Mouse (Mus musculus): ENCODE results near the gene Ppil3. TPM values are rescaled to one million over a fixed set of nuclear protein-coding genes. Genes with fewer than 3 reads are reported as not detected.

The Ppil3 gene
- polyA plus RNA-seq, 1 experiment from 2014 or later: 28.7 TPM

DNA sequence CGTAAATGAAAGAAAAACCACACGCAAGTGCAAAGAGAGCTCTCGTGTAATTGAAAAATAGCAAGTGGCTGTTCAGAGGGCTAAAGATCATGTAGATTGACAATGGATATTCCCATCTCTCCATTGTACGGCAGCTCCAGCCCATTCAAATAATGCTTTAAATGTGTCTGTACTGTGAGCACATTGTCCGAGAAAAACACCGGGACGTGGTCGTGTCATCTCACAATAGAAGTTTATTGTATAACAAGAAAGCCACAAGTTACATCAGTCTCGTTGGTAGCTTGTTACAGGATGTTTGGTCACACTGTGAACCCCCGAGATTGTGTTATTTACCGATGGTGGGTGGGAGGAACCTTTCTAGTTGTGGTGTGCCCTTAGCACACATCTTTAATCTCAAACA is 575 bp upstream of the Ppil3 start:
- ATAC-seq (replicated peaks; ENCODE audit: insufficient number of reproducible peaks, insufficient read depth, low FRiP score, low read depth): no peak
- peaks cover 21% of the 10 kb centered on the region for H3K36me3 ChIP-seq
- H3K9ac ChIP-seq: peak overlapping the region; percentile 70
- no peaks in the 10 kb centered on the region for H3K27me3 ChIP-seq
- 11% methylated on average over 11 of the region's 11 CpGs for WGBS
- no peaks in the 10 kb centered on the region for H3K9me3 ChIP-seq (replicated peaks)
- H3K4me2 ChIP-seq: peak overlapping the region; percentile 85
- H3K4me1 ChIP-seq (replicated peaks): peaks cover 19% of the 10 kb centered on the region
- H3K4me3 ChIP-seq: peak overlapping the region; percentile 65
- H3K27ac ChIP-seq: peak overlapping the region; percentile 89

DNA sequence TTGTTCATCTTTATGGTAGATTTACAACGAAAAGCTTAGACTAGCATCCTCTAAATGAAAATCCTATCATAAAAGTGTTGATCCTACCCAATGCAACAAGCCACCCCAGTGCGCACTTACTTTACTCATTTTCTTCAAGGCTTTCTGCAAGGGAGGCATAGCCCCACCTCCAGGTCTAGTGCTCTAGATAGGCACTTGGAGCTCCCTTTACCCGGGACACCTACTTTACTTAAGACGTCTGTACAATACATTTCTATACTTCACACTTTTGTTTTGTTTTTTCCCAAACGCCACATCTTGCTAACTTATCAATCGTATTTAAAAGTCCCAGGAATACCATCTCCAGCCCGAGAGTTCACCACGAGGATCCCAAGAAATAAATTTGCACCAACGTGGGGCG is 595 bp downstream of the Ppil3 start:
- no peak for ATAC-seq (replicated peaks; ENCODE audit: insufficient number of reproducible peaks, insufficient read depth, low FRiP score, low read depth)
- Histone ChIP-seq H3K27me3 (no peaks in the 10 kb centered on the region), H3K4me3 (peak overlapping the region; percentile 65), H3K9me3 (replicated peaks) (no peaks in the 10 kb centered on the region), H3K27ac (peak overlapping the region; percentile 89), H3K4me1 (replicated peaks) (peaks cover 19% of the 10 kb centered on the region), H3K4me2 (peak overlapping the region; percentile 85), H3K36me3 (peaks cover 22% of the 10 kb centered on the region), H3K9ac (peak overlapping the region; percentile 70)
- WGBS: 11% methylated on average over 10 of the region's 10 CpGs

DNA sequence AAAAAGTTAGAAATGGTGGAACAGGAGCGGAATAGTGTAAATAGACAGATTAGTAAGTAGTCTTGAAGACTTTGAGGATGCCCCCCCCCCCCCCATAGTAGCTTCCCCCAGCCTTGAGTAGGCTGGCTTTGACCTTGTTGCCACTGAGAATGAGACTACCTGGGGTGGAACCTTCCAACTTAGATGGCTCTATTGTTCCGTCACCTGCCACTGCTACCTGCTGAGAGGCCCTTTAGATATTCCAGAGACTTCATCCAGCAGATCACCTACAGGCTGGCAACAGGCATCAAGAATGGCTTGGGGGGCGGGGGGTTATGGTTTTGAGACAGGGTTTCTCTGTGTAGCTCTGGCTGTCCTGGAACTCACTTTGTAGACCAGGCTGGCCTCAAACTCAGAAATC is 20.7 kb downstream of the Ppil3 start:
- Histone ChIP-seq H3K36me3 (peaks cover 16% of the 10 kb centered on the region), H3K4me1 (replicated peaks) (peaks cover 22% of the 10 kb centered on the region), H3K4me2 (0 out of 2 replicates have a peak overlapping the region, but pooled peaks have one; percentile 46), H3K9ac (no peak overlapping the region), H3K27me3 (no peaks in the 10 kb centered on the region), H3K27ac (no peak overlapping the region), H3K4me3 (peak overlapping the region; percentile 99; the same call in 1 of the 2 replicates), H3K9me3 (replicated peaks) (no peaks in the 10 kb centered on the region)
- WGBS: 85% methylated on average over 3 of the region's 3 CpGs
- no peak for ATAC-seq (replicated peaks; ENCODE audit: insufficient number of reproducible peaks, insufficient read depth, low FRiP score, low read depth)

DNA sequence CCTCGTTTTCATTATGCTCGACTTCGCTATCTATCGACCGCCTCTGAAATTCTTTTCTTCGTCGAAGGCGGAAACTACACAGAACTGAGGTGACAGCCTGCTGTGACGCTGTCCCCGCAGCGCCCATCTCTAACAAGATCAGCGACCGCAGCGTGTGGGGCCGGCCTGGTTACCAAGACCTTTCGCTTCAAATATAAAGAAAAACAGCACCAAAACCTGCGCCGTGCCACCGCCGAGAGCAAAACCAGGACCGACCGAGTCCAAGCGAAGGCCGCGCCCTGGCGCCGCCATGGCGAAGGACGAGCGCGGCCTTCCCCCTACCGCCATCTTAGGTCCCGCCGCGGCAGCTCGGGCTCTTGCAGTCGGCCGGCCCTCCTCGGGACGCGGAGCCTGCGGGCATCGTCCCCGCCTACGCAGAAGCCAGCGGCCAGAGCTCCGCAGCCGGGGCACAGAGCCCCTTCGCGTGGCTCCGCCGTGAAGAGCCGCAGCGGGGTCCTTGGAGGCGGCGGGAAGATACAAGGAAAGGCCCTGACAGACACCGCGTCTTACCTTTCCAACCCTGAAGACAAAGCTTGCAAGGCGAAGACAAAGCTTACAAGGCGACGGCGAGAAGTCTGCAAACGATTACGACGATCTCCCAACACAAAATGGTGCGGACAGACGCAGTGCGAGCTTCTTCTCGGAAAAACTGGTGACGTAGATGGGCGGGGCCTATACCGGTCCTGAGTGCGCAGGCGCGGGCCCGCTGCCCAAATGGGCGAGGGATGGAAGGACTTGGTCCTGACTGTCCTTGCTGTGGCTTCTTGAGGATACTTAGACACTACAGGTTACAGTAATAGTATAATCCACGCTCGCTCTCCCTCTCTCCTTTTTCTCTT is 21.7 kb downstream of the Ppil3 start, which contains the start of gene Clk1:
Gene Clk1 (minus strand): TSS at position 696 of the 878 bp plus-strand sequence.
- Histone ChIP-seq H3K27ac (peak within 1 kb of the TSS; percentile 100), H3K4me3 (peak within 1 kb of the TSS; percentile 99), H3K27me3 (no peaks in the 10 kb centered on the region), H3K4me2 (peak within 1 kb of the TSS; percentile 71), H3K9me3 (replicated peaks) (no peaks in the 10 kb centered on the region), H3K9ac (peak within 1 kb of the TSS; percentile 100), H3K4me1 (replicated peaks) (peaks cover 22% of the 10 kb centered on the region), H3K36me3 (peaks cover 25% of the 10 kb centered on the region)
- ATAC-seq (replicated peaks; ENCODE audit: insufficient number of reproducible peaks, insufficient read depth, low FRiP score, low read depth): peak; percentile 92
- under 1% methylated on average over 79 of the region's 79 CpGs for WGBS

DNA sequence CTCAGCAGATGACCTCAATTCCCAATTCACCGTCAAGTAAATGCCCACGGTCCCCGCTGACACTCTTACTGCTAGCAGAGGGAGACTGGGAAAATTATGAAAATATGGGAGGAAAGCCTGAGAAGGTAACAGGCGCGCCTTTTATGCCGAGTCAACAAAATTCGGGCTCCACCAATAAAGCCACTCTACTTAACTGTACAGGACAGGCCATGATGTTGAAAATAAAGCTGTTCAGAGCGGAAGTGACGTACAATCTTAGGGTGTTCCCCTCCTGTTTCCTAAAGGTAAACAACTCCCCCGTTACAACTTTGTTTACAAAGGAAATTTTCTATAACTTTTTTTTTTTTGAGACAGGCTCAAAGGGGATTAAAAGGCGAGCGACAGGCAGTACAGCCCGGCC is 22.4 kb downstream of the Ppil3 start:
- 4% methylated on average over 13 of the region's 13 CpGs for WGBS
- ATAC-seq (replicated peaks; ENCODE audit: insufficient number of reproducible peaks, insufficient read depth, low FRiP score, low read depth): no peak; the same call in 1 of the 2 replicates

DNA sequence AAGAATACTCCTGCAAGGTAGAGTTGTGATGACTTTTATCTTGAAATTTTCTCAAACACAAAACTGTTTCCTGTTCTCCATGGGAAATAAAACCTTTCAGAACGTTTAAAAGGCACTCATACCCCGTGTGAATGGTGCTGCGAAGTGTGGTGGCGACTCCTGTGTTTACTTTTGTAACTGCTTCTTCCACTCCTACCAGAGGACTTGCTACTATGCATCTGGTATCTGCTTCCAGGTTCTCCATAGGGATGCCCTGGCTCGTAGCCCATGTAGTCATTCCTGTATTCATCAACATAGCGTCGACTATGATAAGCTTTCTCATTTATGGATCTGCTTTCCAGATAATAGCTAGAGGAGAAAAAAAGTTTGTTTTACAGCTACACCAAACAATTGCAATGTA is 24.3 kb downstream of the Ppil3 start:
- Histone ChIP-seq H3K4me1 (replicated peaks) (peaks cover 22% of the 10 kb centered on the region), H3K27me3 (no peaks in the 10 kb centered on the region), H3K9ac (no peak overlapping the region), H3K36me3 (peaks cover 49% of the 10 kb centered on the region), H3K4me2 (peak overlapping the region; percentile 40), H3K27ac (no peak overlapping the region), H3K9me3 (replicated peaks) (no peaks in the 10 kb centered on the region), H3K4me3 (peak overlapping the region; percentile 99)
- ATAC-seq (replicated peaks; ENCODE audit: insufficient number of reproducible peaks, insufficient read depth, low FRiP score, low read depth): no peak
- 36% methylated on average over 7 of the region's 7 CpGs for WGBS

More for the DNA sequence above, 22.4 kb downstream of the Ppil3 start:
- H3K4me3 ChIP-seq: peak overlapping the region; percentile 99
- peak overlapping the region; percentile 100 for H3K9ac ChIP-seq
- H3K4me1 ChIP-seq (replicated peaks): peaks cover 22% of the 10 kb centered on the region
- no peaks in the 10 kb centered on the region for H3K9me3 ChIP-seq (replicated peaks)
- H3K36me3 ChIP-seq: peaks cover 32% of the 10 kb centered on the region
- H3K27me3 ChIP-seq: no peaks in the 10 kb centered on the region
- H3K27ac ChIP-seq: peak overlapping the region; percentile 100
- peak overlapping the region; percentile 71 for H3K4me2 ChIP-seq

DNA sequence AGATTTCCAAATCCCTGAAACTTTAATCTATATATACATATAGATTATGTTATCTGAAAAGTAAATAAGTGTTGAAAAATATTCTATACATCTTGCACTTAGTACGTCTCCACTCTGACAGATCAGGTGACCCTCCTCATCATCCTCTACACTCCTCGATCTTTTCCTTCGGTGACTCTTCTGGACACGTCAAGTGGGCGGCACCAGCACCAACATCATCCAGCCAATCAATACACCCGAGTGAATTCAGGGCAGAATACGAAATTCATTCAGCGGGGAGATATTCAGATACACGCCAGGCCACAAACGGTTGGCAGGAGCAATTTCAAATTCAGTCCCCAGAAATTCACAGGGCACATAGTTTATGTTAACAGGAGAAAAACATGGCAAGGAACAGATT is 25.3 kb downstream of the Ppil3 start:
- H3K4me3 ChIP-seq: no peak overlapping the region
- no peak overlapping the region for H3K27ac ChIP-seq
- peaks cover 22% of the 10 kb centered on the region for H3K4me1 ChIP-seq (replicated peaks)
- H3K27me3 ChIP-seq: no peaks in the 10 kb centered on the region
- no peak for ATAC-seq (replicated peaks; ENCODE audit: insufficient number of reproducible peaks, insufficient read depth, low FRiP score, low read depth)
- no peaks in the 10 kb centered on the region for H3K9me3 ChIP-seq (replicated peaks)
- 74% methylated on average over 10 of the region's 10 CpGs for WGBS
- H3K36me3 ChIP-seq: peaks cover 57% of the 10 kb centered on the region
- H3K4me2 ChIP-seq: no peak overlapping the region
- no peak overlapping the region for H3K9ac ChIP-seq

DNA sequence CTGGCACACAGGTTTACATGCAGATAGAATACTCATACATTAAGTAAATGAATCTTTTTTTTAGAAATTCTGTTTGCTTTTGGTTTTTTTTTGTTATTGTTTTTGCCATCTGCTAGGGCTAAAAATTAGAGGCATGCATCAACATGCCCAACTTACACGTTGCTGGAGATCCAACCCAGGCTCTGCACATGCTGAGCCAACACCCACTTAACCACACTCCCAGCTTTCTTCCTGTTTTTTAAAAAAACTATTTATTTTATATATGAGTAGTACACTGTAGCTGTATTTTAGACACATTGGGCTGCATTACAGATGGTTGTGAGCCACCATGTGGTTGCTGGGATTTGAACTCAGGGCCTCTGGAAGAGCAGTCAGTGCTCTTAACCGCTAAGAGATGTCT is 29.2 kb downstream of the Ppil3 start:
- Histone ChIP-seq H3K4me1 (replicated peaks) (peaks cover 5% of the 10 kb centered on the region), H3K27me3 (no peaks in the 10 kb centered on the region), H3K27ac (no peak overlapping the region), H3K36me3 (peaks cover 86% of the 10 kb centered on the region), H3K4me2 (no peak overlapping the region), H3K9me3 (replicated peaks) (no peaks in the 10 kb centered on the region), H3K4me3 (no peak overlapping the region), H3K9ac (no peak overlapping the region)
- WGBS: 90% methylated on average over 2 of the region's 2 CpGs
- no peak for ATAC-seq (replicated peaks; ENCODE audit: insufficient number of reproducible peaks, insufficient read depth, low FRiP score, low read depth)

DNA sequence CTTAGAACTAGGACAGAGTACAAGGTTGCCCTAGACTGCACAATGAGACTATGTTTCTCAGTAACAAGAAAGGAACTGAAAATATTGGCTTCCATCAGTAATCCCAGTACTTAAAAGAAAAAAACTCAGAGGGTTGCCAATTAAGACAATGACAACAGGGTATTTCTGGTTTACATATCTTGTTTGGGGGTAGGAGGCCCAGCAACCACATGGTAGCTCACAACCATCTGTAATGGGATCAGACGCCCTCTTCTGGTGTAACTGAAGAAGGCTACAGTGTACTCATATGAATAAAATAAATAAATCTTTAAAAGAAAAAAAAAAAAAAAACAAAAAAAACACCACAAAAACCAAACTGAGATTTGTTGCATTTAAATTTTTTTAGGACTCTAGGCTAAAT is 29.8 kb downstream of the Ppil3 start:
- no peaks in the 10 kb centered on the region for H3K27me3 ChIP-seq
- no peak overlapping the region for H3K4me3 ChIP-seq
- 0 out of 2 replicates have a peak, but pooled peaks cover 2% of the 10 kb centered on the region for H3K4me1 ChIP-seq (replicated peaks)
- H3K9me3 ChIP-seq (replicated peaks): no peaks in the 10 kb centered on the region
- ATAC-seq (replicated peaks; ENCODE audit: insufficient number of reproducible peaks, insufficient read depth, low FRiP score, low read depth): no peak
- no peak overlapping the region for H3K27ac ChIP-seq
- H3K36me3 ChIP-seq: peaks cover 90% of the 10 kb centered on the region
- H3K4me2 ChIP-seq: no peak overlapping the region
- no peak overlapping the region for H3K9ac ChIP-seq
- 21% methylated on average over 1 of the region's 1 CpGs for WGBS

DNA sequence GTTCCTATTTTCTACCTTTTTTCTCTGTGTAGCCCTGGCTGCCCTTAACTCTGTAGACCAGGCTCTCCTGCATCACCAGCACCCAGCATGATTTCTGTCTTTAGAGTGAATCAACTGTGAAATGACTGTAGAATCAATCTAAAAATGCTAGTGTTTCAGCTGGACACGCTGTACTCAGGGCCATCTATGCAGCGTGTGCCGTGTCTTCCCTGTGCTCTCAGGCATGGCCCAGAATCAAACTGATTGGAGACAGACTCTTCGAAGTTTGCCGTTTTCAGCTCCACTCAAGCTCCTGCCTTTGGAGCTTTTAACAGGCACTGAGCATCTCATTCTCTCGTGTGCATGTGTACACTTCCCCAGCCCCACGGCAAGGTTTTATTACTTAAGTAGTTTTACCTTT is 34.5 kb downstream of the Ppil3 start:
- Histone ChIP-seq H3K4me2 (no peak overlapping the region), H3K27me3 (no peaks in the 10 kb centered on the region), H3K4me1 (replicated peaks) (no peaks in the 10 kb centered on the region), H3K9ac (no peak overlapping the region), H3K4me3 (no peak overlapping the region), H3K36me3 (peaks cover 68% of the 10 kb centered on the region), H3K27ac (no peak overlapping the region), H3K9me3 (replicated peaks) (no peaks in the 10 kb centered on the region)
- WGBS: 85% methylated on average over 7 of the region's 7 CpGs
- ATAC-seq (replicated peaks; ENCODE audit: insufficient number of reproducible peaks, insufficient read depth, low FRiP score, low read depth): no peak

DNA sequence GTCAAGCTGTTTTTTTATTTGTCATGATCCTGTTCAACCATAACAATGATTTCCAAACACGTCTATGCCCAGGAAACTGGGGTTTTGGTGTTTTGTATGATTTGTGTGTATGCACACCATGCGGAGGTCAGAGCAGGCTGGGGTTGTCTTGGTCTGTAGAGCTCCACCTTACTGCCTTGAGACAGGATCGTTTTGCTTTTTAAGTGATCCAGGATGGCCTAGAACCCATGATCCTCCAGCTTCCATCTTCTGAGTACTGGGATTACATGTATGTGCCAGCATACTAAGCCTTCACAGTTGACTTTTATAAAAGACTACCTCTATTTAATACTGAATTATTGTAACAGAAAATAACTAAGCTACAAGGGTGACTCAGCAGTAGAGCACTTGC is 35.1 kb downstream of the Ppil3 start:
- H3K36me3 ChIP-seq: peaks cover 64% of the 10 kb centered on the region
- whole genome bisulfite sequencing: 84% methylated on average over 3 of the region's 3 CpGs
- no peak overlapping the region for H3K27ac ChIP-seq
- H3K4me3 ChIP-seq: no peak overlapping the region
- H3K9me3 ChIP-seq (replicated peaks): no peaks in the 10 kb centered on the region
- ATAC-seq (replicated peaks; ENCODE audit: insufficient number of reproducible peaks, insufficient read depth, low FRiP score, low read depth): no peak
- no peak overlapping the region for H3K4me2 ChIP-seq
- H3K27me3 ChIP-seq: no peaks in the 10 kb centered on the region
- H3K9ac ChIP-seq: no peak overlapping the region
- no peaks in the 10 kb centered on the region for H3K4me1 ChIP-seq (replicated peaks)

Measured in heart, embryonic 15.5 days (tissue).